Mouse (Mus musculus) large intestine, adult 2 months (tissue): ENCODE results near the gene Gm10392. TPM values are rescaled to one million over a fixed set of nuclear protein-coding genes. Genes with fewer than 3 reads are reported as not detected.
"Not testable (repeated sequence)": the region's sequence is repeated elsewhere in the genome, so short reads cannot be mapped to it uniquely, and the experiment has no call there.

ENCODE experiments used
- DNase-seq: peaks from one replicate; pipeline ENCODE4 v3.0.0-alpha.2; 2012; ENCODE audit warnings: low read depth, low spot score
- WGBS: fragments of 180-500 bp; shearing (Covaris S2); methylation state at CpG from one replicate; pipeline ENCODE4 v1.1.7; 2018; 5-methylcytosine and 5-hydroxymethylcytosine counted together
- polyA plus RNA-seq: library from polyadenylated mRNA; depleted of rRNA; stranded (reverse); fragments of >200 nt; gene quantifications from 2 replicates; pipeline ENCODE4 v1.2.3, GENCODE M21; 2012; rRNA removed

The Gm10392 gene
- polyA plus RNA-seq: 0.05 TPM in 1 of 2 replicates, not detected in the other

- no peak for DNase-seq
- 70% methylated on average over 5 of the region's 5 CpGs for WGBS
These were observed at the start of gene Gm10392 for GRCm38 (mm10) chr11:77519043-77519442. TSS of gene Gm10392 (minus strand) at chr11:77519198.

- WGBS: 93% methylated on average over 7 of the region's 7 CpGs
- no peak for DNase-seq
These were observed 26.3 kb upstream of the Gm10392 start for GRCm38 (mm10) chr11:77545261-77545660.

GRCm38 (mm10) chr11:77532202-77532846 lies 13.3 kb upstream of the Gm10392 start:
- WGBS: 78% methylated on average over 4 of the region's 4 CpGs
- DNase-seq: no peak

GRCm38 (mm10) chr11:77530862-77531261 lies 11.9 kb upstream of the Gm10392 start:
- no peak for DNase-seq
- WGBS: 94% methylated on average over 2 of the region's 2 CpGs

GRCm38 (mm10) chr11:77529644-77530043 lies 10.6 kb upstream of the Gm10392 start:
- WGBS: 87% methylated on average over 3 of the region's 3 CpGs
- no peak for DNase-seq

GRCm38 (mm10) chr11:77528420-77528819 lies 9.4 kb upstream of the Gm10392 start:
- 91% methylated on average over 3 of the region's 3 CpGs for WGBS
- DNase-seq: not testable (repeated sequence)

GRCm38 (mm10) chr11:77525804-77526486 lies 6.9 kb upstream of the Gm10392 start:
- 69% methylated on average over 3 of the region's 3 CpGs for WGBS
- no peak for DNase-seq

GRCm38 (mm10) chr11:77520601-77521529 lies 1.9 kb upstream of the Gm10392 start:
- DNase-seq: no peak

GRCm38 (mm10) chr11:77518051-77518798 lies 773 bp downstream of the Gm10392 start:
- 76% methylated on average over 27 of the region's 27 CpGs for WGBS
- DNase-seq: no peak

More at GRCm38 (mm10) chr11:77520601-77521529, 1.9 kb upstream of the Gm10392 start:
- WGBS: 57% methylated on average over 5 of the region's 5 CpGs

- 91% methylated on average over 5 of the region's 5 CpGs for WGBS
- DNase-seq: no peak
These were observed 2.2 kb downstream of the Gm10392 start for GRCm38 (mm10) chr11:77516553-77517425.

- WGBS: 9% methylated on average over 39 of the region's 39 CpGs
- DNase-seq: no peak
These were observed 3.1 kb downstream of the Gm10392 start, which contains the start of gene Trp53i13 for GRCm38 (mm10) chr11:77515637-77516552. TSS of gene Trp53i13 (minus strand) at chr11:77515980.

GRCm38 (mm10) chr11:77514832-77515636 lies 4.0 kb downstream of the Gm10392 start, which contains the start of gene Abhd15:
TSS of gene Abhd15 (plus strand) at chr11:77515121.
- no peak for DNase-seq
- WGBS: under 1% methylated on average over 72 of the region's 72 CpGs

- DNase-seq: no peak
- WGBS: 21% methylated on average over 19 of the region's 19 CpGs
These were observed 4.6 kb downstream of the Gm10392 start for GRCm38 (mm10) chr11:77514281-77514831.

GRCm38 (mm10) chr11:77513811-77514170 lies 5.2 kb downstream of the Gm10392 start:
- 12% methylated on average over 10 of the region's 10 CpGs for WGBS
- DNase-seq: no peak

- no peak for DNase-seq
- under 1% methylated on average over 74 of the region's 84 CpGs for WGBS
These were observed 5.8 kb downstream of the Gm10392 start for GRCm38 (mm10) chr11:77512891-77513810.
